Mouse (Mus musculus) CD4-positive, CD25-positive, alpha-beta regulatory T cell, adult 2 months (primary cell): ENCODE measurements around the gene Gm21970.
A peak's percentile ranks its signal among the peaks of the same experiment; 100 is the strongest.

Source experiments
- DNase-seq: peaks from one replicate; pipeline ENCODE4 v3.0.0-alpha.2; 2012; ENCODE audit warnings: low read depth, low spot score

The Gm21970 gene

GRCm38 (mm10) chr16:91391421-91391820 is at the start of gene Gm21970:
TSS of gene Gm21970 (plus strand) at chr16:91391721.
- no peak for DNase-seq

GRCm38 (mm10) chr16:91346491-91346890 is 45.0 kb upstream of the Gm21970 start:
- DNase-seq = no peak

GRCm38 (mm10) chr16:91347491-91348263 is 43.8 kb upstream of the Gm21970 start:
- DNase-seq = no peak

GRCm38 (mm10) chr16:91348264-91348565 is 43.3 kb upstream of the Gm21970 start:
- DNase-seq = no peak

- DNase-seq = no peak
These were observed 42.8 kb upstream of the Gm21970 start for GRCm38 (mm10) chr16:91348588-91349330.

GRCm38 (mm10) chr16:91352084-91352562 is 39.4 kb upstream of the Gm21970 start:
- DNase-seq = peak; percentile 78

GRCm38 (mm10) chr16:91352749-91353148 is 38.8 kb upstream of the Gm21970 start:
- DNase-seq = no peak

GRCm38 (mm10) chr16:91353177-91353576 is 38.3 kb upstream of the Gm21970 start:
- DNase-seq = no peak

- DNase-seq = no peak
These were observed 37.9 kb upstream of the Gm21970 start for GRCm38 (mm10) chr16:91353638-91354037.

- no peak for DNase-seq
These were observed 36.9 kb upstream of the Gm21970 start for GRCm38 (mm10) chr16:91354599-91354998.

GRCm38 (mm10) chr16:91355160-91355559 is 36.4 kb upstream of the Gm21970 start:
- no peak for DNase-seq

GRCm38 (mm10) chr16:91356760-91357525 is 34.6 kb upstream of the Gm21970 start:
- no peak for DNase-seq

- no peak for DNase-seq
These were observed 34.0 kb upstream of the Gm21970 start for GRCm38 (mm10) chr16:91357526-91357900.

- peak; percentile 85 for DNase-seq
These were observed 33.0 kb upstream of the Gm21970 start for GRCm38 (mm10) chr16:91358555-91358954.

- DNase-seq = no peak
These were observed 32.0 kb upstream of the Gm21970 start for GRCm38 (mm10) chr16:91359531-91359930.

GRCm38 (mm10) chr16:91360162-91360561 is 31.4 kb upstream of the Gm21970 start:
- DNase-seq = no peak

- no peak for DNase-seq
These were observed 29.5 kb upstream of the Gm21970 start for GRCm38 (mm10) chr16:91362006-91362405.

- DNase-seq = no peak
These were observed 28.8 kb upstream of the Gm21970 start for GRCm38 (mm10) chr16:91362616-91363272.

- no peak for DNase-seq
These were observed 28.0 kb upstream of the Gm21970 start for GRCm38 (mm10) chr16:91363483-91363882.

GRCm38 (mm10) chr16:91366567-91366966 is 25.0 kb upstream of the Gm21970 start:
- peak; percentile 75 for DNase-seq

GRCm38 (mm10) chr16:91367066-91367465 is 24.5 kb upstream of the Gm21970 start:
- DNase-seq = peak; percentile 27
